Mouse (Mus musculus) cortical plate, adult 2 months (tissue): ENCODE data around the gene BC003965.
A peak's percentile ranks its signal among the peaks of the same experiment; 100 is the strongest.

Source experiments
- CTCF ChIP-seq: fragments of 200-500 bp; IDR thresholded peaks from 2 replicates; pipeline ENCODE4 v1.5.1; 2011; ENCODE audit warnings: mild to moderate bottlenecking, control low read depth, low read length; ENCODE audit not compliant: insufficient read depth; ENCODE audit errors: extremely low read depth
- POLR2A ChIP-seq: fragments of 200-500 bp; IDR thresholded peaks from 2 replicates; pipeline ENCODE4 v1.6.1; 2011; ENCODE audit warnings: mild to moderate bottlenecking, low read length, control low read depth; ENCODE audit not compliant: insufficient read depth; ENCODE audit errors: extremely low read depth

DNA sequence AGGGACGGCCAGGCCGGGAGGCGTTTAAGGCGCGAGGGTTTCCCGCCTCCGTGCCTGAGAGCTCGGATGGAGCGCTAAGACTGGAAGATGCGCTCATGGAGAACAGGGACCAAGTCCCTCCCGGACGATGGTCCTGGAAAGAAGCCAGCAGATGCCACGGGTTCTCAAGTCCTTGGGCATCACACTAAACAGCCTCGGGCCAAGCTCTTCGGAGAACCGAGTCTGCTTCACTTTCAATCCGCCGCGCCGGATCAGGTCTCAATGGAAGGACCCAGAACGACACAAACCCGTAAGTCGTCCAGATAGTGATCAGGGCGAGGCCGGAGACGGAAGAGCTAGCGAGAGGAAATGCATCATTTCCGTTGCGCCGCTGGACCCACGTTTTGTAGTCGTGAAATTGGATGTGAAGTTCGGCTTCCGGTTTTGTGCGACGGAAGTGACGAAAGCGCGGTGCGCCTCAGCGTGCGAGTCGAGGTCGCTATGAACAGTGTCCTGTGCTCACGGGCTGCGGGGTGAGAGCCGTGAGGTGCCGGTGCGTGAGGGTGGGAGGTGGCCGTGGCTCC lies at the start of gene BC003965:
- TF ChIP-seq POLR2A (peak; percentile 98), CTCF (no peak)
